ENCODE assay signal across 8 mouse cellular contexts in genomic region chr19:4332653-4333052, GRCm38 (mm10). TPM values are rescaled to one million over a fixed set of nuclear protein-coding genes. Genes with fewer than 3 reads are reported as not detected.
DNase-seq lines count a peak whose midpoint lies in the region; ATAC-seq lines count a peak whose summit lies in the region.

No protein-coding gene starts in this region.

- WGBS in forebrain, embryonic 11.5 days = 0% methylated on average over 4 of the region's 4 CpGs
- WGBS in hindbrain, embryonic 14.5 days = 1% methylated on average over 4 of the region's 4 CpGs

- peak overlapping the region; percentile 62 for H3K4me3 ChIP-seq in forebrain, embryonic 11.5 days (ENCODE audit: low read depth, low read length)
- peak overlapping the region; percentile 42 for H3K4me3 ChIP-seq in hindbrain, embryonic 14.5 days (replicated peaks; ENCODE audit: low read length)

- H3K27me3 ChIP-seq in forebrain, embryonic 11.5 days (ENCODE audit: control insufficient read depth, insufficient read depth, low read length) = no peaks in the 10 kb centered on the region
- H3K27me3 ChIP-seq in hindbrain, embryonic 14.5 days (ENCODE audit: control insufficient read depth, insufficient read depth, low read length) = no peaks in the 10 kb centered on the region

- peak; percentile 44 to 60 for DNase-seq in CD8-positive naive resting alpha-beta T cell, adult 2 months (ENCODE audit: low read depth in 2 of 2, low spot score in 2 of 2)
- DNase-seq in adrenal gland, adult 2 months = peak; percentile 77
- peak; percentile 58 for DNase-seq in forebrain, embryonic 11.5 days (ENCODE audit: low spot score)
- peak; percentile 52 for DNase-seq in hindbrain, embryonic 14.5 days (ENCODE audit: low spot score)
- peak; percentile 23 to 46 for DNase-seq in layer of hippocampus, postnatal 36 days
- DNase-seq in lung, postnatal 4 days = peak; percentile 50 to 52
- DNase-seq in right cerebral cortex, postnatal 4 days = peak; percentile 21
- no peak for DNase-seq in urinary bladder, postnatal 4 days (ENCODE audit: low spot score in 2 of 2)

- peaks cover 9% of the 10 kb centered on the region for H3K36me3 ChIP-seq in forebrain, embryonic 11.5 days (ENCODE audit: control insufficient read depth, insufficient read depth, low read length)
- H3K36me3 ChIP-seq in hindbrain, embryonic 14.5 days (replicated peaks; ENCODE audit: control insufficient read depth, insufficient read depth) = peaks cover 43% of the 10 kb centered on the region

- H3K4me2 ChIP-seq in forebrain, embryonic 11.5 days (ENCODE audit: low read depth, low read length, severe bottlenecking) = peak overlapping the region; percentile 85
- peak overlapping the region; percentile 74 for H3K4me2 ChIP-seq in hindbrain, embryonic 14.5 days (replicated peaks)

- H3K27ac ChIP-seq in forebrain, embryonic 11.5 days (ENCODE audit: low read depth, low read length) = peak overlapping the region; percentile 79; the same call in 1 of the 2 replicates
- peak overlapping the region; percentile 87 for H3K27ac ChIP-seq in hindbrain, embryonic 14.5 days

- peak overlapping the region; percentile 79 for H3K9ac ChIP-seq in forebrain, embryonic 11.5 days (ENCODE audit: low read length)
- H3K9ac ChIP-seq in hindbrain, embryonic 14.5 days = peak overlapping the region; percentile 61

- H3K9me3 ChIP-seq in forebrain, embryonic 11.5 days (ENCODE audit: control insufficient read depth, low read length) = no peaks in the 10 kb centered on the region
- no peaks in the 10 kb centered on the region for H3K9me3 ChIP-seq in hindbrain, embryonic 14.5 days (ENCODE audit: control insufficient read depth, low read length)

- ATAC-seq in forebrain, embryonic 11.5 days (replicated peaks; ENCODE audit: low FRiP score) = no peak
- ATAC-seq in hindbrain, embryonic 14.5 days (ENCODE audit: low FRiP score) = no peak

- H3K4me1 ChIP-seq in forebrain, embryonic 11.5 days (replicated peaks; ENCODE audit: control insufficient read depth, insufficient read depth, low read length) = peaks cover 5% of the 10 kb centered on the region; the same call in 1 of the 2 replicates
- H3K4me1 ChIP-seq in hindbrain, embryonic 14.5 days (replicated peaks; ENCODE audit: control insufficient read depth, insufficient read depth, low read length) = peaks cover 25% of the 10 kb centered on the region; the same call in 1 of the 2 replicates

RNA-seq across cellular contexts. Expression of gene Grk2, which starts 26.6 kb away (rescaled TPM):
- total RNA-seq in adrenal gland, adult 2 months (2021) = 10 to 100 TPM; 49.1 to 49.7 TPM
- 60.4 and 62.6 TPM in 2 replicates for polyA plus RNA-seq in adrenal gland, adult 2 months (2012; rRNA removed)
- 18.1 and 19.7 TPM in 2 replicates for polyA plus RNA-seq in forebrain, embryonic 11.5 days (2014; fragmentation: Nextera tagmentation; extraction: Ambion mirVana)
- polyA plus RNA-seq in hindbrain, embryonic 14.5 days (2014; fragmentation: Nextera tagmentation; extraction: Ambion mirVana) = 29.2 and 30.4 TPM in 2 replicates
- total RNA-seq in layer of hippocampus, postnatal 36 days (2021) = 100 to 1,000 TPM; 195 to 208 TPM

RNA-seq across cellular contexts. Expression of gene Ankrd13d, which starts 49.7 kb away (rescaled TPM):
- total RNA-seq in adrenal gland, adult 2 months (2021) = 1 to 10 TPM; 2.5 to 5.7 TPM
- 5.4 and 8.3 TPM in 2 replicates for polyA plus RNA-seq in adrenal gland, adult 2 months (2012; rRNA removed)
- 9.5 and 12.1 TPM in 2 replicates for polyA plus RNA-seq in forebrain, embryonic 11.5 days (2014; fragmentation: Nextera tagmentation; extraction: Ambion mirVana)
- 50.7 and 56.6 TPM in 2 replicates for polyA plus RNA-seq in hindbrain, embryonic 14.5 days (2014; fragmentation: Nextera tagmentation; extraction: Ambion mirVana)
- 10 to 100 TPM; 65.2 to 66.9 TPM for total RNA-seq in layer of hippocampus, postnatal 36 days (2021)

Comparison
In these comparisons a context has a peak if more than half of its experiments do, and no peak if none do; other contexts are left out.
1. DNase-seq: peak in CD8-positive naive resting alpha-beta T cell, adult 2 months (2 of 2), adrenal gland, adult 2 months (single experiment), forebrain, embryonic 11.5 days (single experiment), hindbrain, embryonic 14.5 days (single experiment), layer of hippocampus, postnatal 36 days (2 of 2), lung, postnatal 4 days (2 of 2) and right cerebral cortex, postnatal 4 days (single experiment); none in urinary bladder, postnatal 4 days (0 of 2).